Mouse (Mus musculus) embryonic facial prominence, embryonic 14.5 days (tissue): ENCODE measurements around the gene Plekho2. TPM values are rescaled to one million over a fixed set of nuclear protein-coding genes. Genes with fewer than 3 reads are reported as not detected.

Experiments
- ATAC-seq: fragments of 200-750 bp; cut with Nextera tagmentation; 2 replicates; pipeline ENCODE4 v1.8.0; 2017; ENCODE audit warnings: low read depth, moderate number of reproducible peaks, moderate TSS enrichment
- DNase-seq: peaks from one replicate; pipeline ENCODE4 v3.0.0-alpha.2; 2015; ENCODE audit warnings: low spot score
- H3K27ac ChIP-seq: fragments of 300-500 bp; sonication (generic); replicated peaks from 2 replicates; pipeline ENCODE4 v1.5.1; 2014; ENCODE audit warnings: low read depth, mild to moderate bottlenecking, low read length, moderate library complexity
- H3K27me3 ChIP-seq: fragments of 300-500 bp; sonication (generic); replicated peaks from 2 replicates; pipeline ENCODE4 v1.6.1; 2014; ENCODE audit warnings: low read length; ENCODE audit not compliant: control insufficient read depth, insufficient read depth
- H3K36me3 ChIP-seq: fragments of 300-500 bp; sonication (generic); 2 replicates; pipeline ENCODE4 v1.6.1; 2014; ENCODE audit warnings: low read length, mixed read lengths; ENCODE audit not compliant: control insufficient read depth, insufficient read depth
- H3K4me1 ChIP-seq: fragments of 300-500 bp; sonication (generic); 2 replicates; pipeline ENCODE4 v1.6.1; 2014; ENCODE audit warnings: antibody characterized with exemption, low read length; ENCODE audit not compliant: control insufficient read depth, insufficient read depth
- H3K4me2 ChIP-seq: fragments of 300-500 bp; sonication (generic); 2 replicates; pipeline ENCODE4 v1.6.1; 2014; ENCODE audit warnings: low read depth, mild to moderate bottlenecking, low read length, moderate library complexity, mixed read lengths
- H3K4me3 ChIP-seq: fragments of 300-500 bp; sonication (generic); 2 replicates; pipeline ENCODE4 v1.5.1; 2014; ENCODE audit warnings: low read depth, mild to moderate bottlenecking, low read length
- H3K9ac ChIP-seq: fragments of 300-500 bp; sonication (generic); 2 replicates; pipeline ENCODE4 v1.6.1; 2014; ENCODE audit warnings: low read depth, mild to moderate bottlenecking, low read length, moderate library complexity, mixed read lengths
- H3K9me3 ChIP-seq: fragments of 300-500 bp; sonication (generic); 2 replicates; pipeline ENCODE4 v1.6.1; 2016; ENCODE audit warnings: low read length; ENCODE audit not compliant: control insufficient read depth
- WGBS: fragments of 180-500 bp; shearing (Covaris S2); extraction: QIAGEN DNeasy Blood & Tissue Kit; methylation state at CpG from one replicate; pipeline ENCODE4 v1.1.7; 2014; 5-methylcytosine and 5-hydroxymethylcytosine counted together
- polyA plus RNA-seq: library from polyadenylated mRNA; unstranded; fragments of >200 nt; fragmentation: Nextera tagmentation; extraction: Ambion mirVana; gene quantifications from 2 replicates; pipeline ENCODE4 v1.2.1, GENCODE M21; 2014

The Plekho2 gene
- polyA plus RNA-seq, 1 experiment from 2014 or later, result 12.9 TPM

DNA sequence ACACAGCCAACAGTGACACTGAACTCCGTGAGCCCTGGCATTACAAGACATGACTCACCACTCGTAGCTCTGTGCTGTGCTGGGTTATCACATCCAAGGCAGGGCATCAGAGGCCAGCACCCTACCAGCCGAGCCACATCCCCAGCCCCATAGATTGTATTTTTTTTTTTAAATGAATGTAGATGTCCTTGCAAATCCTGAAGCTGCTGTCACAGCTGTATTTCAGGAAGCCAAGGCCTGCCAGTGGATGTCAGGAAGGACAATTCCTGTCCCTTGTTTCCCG is 33.5 kb downstream of the Plekho2 start:
- 52% methylated on average over 4 of the region's 4 CpGs for WGBS
- ATAC-seq (no peak), DNase-seq (no peak)
- no peak overlapping the region for H3K4me3 ChIP-seq
- peak overlapping the region; percentile 72 for H3K27ac ChIP-seq
- no peak overlapping the region for H3K4me2 ChIP-seq
- H3K9ac ChIP-seq, result no peak overlapping the region
- no peaks in the 10 kb centered on the region for H3K9me3 ChIP-seq
- peaks cover 35% of the 10 kb centered on the region for H3K4me1 ChIP-seq
- H3K27me3 ChIP-seq, result no peaks in the 10 kb centered on the region
- no peaks in the 10 kb centered on the region for H3K36me3 ChIP-seq

DNA sequence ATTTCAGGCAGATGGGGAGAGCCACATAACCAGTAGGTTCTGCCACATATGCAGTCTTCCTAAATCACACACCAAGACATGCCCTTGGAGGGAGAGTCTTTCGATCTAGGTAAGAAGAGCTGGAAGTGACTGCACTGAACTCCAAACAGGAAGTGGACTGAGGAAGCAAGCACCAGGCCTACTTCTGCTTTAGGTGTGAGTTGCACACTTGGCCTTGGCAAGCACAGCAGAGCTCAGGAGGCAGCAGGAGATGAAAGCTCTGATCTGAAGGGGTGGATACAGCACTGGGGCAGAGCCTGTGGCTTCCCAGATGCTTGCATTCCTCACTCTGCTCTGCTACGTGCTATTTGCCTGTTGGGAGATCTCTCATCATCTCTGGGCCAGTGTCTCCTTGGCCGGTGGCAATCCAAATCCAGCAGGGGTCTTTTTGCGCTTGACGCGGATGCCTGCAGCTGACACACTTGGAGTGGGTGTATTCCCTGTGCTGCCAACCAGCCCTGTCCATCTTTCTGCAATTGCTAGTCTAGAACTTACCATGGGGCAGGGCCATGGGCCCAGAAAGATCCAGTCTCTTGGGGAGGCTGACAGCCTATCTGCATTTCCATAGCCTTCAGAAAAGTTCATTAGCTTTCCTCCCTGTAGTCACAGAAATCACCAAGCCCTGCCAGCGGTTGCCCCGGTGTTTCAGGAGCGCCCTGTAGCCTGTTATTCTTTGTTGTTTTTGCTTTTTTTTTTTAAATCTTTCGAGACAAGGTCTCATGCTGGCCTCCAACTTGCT is 34.0 kb downstream of the Plekho2 start:
- no peaks in the 10 kb centered on the region for H3K36me3 ChIP-seq
- peak overlapping the region; percentile 72 for H3K27ac ChIP-seq
- no peaks in the 10 kb centered on the region for H3K27me3 ChIP-seq
- H3K4me3 ChIP-seq, result no peak overlapping the region
- no peaks in the 10 kb centered on the region for H3K9me3 ChIP-seq
- ATAC-seq, result no peak
- 61% methylated on average over 10 of the region's 10 CpGs for WGBS
- H3K4me1 ChIP-seq, result peaks cover 32% of the 10 kb centered on the region
- no peak for DNase-seq
- H3K4me2 ChIP-seq, result no peak overlapping the region
- H3K9ac ChIP-seq, result 0 out of 2 replicates have a peak overlapping the region, but pooled peaks have one; percentile 30

DNA sequence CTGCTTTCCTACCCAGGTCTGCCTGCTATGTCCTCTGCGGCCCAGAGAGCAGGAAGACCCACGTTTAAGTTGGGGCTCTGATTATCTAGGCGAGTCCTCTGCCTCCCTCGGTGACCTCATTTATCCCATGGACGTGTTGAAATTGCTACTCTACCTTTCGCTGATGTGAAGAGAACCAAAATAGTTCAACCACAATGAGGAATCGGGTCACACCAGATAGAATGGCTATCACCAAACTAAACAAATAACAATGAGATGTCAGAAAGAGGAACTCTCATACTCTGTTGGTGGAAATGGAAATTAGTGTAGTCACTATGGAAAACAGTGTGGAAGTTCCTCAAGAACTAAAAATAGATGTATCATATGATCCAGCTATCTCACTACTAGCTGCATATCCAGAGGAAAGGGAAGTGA is 37.7 kb downstream of the Plekho2 start:
- H3K4me2 ChIP-seq, result no peak overlapping the region
- H3K9ac ChIP-seq, result no peak overlapping the region
- H3K36me3 ChIP-seq, result no peaks in the 10 kb centered on the region
- H3K4me1 ChIP-seq, result peaks cover 21% of the 10 kb centered on the region
- no peaks in the 10 kb centered on the region for H3K27me3 ChIP-seq
- no peaks in the 10 kb centered on the region for H3K9me3 ChIP-seq
- WGBS, result 85% methylated on average over 7 of the region's 7 CpGs
- H3K4me3 ChIP-seq, result no peak overlapping the region
- ATAC-seq, result no peak
- H3K27ac ChIP-seq, result peak overlapping the region; percentile 65
- no peak for DNase-seq

DNA sequence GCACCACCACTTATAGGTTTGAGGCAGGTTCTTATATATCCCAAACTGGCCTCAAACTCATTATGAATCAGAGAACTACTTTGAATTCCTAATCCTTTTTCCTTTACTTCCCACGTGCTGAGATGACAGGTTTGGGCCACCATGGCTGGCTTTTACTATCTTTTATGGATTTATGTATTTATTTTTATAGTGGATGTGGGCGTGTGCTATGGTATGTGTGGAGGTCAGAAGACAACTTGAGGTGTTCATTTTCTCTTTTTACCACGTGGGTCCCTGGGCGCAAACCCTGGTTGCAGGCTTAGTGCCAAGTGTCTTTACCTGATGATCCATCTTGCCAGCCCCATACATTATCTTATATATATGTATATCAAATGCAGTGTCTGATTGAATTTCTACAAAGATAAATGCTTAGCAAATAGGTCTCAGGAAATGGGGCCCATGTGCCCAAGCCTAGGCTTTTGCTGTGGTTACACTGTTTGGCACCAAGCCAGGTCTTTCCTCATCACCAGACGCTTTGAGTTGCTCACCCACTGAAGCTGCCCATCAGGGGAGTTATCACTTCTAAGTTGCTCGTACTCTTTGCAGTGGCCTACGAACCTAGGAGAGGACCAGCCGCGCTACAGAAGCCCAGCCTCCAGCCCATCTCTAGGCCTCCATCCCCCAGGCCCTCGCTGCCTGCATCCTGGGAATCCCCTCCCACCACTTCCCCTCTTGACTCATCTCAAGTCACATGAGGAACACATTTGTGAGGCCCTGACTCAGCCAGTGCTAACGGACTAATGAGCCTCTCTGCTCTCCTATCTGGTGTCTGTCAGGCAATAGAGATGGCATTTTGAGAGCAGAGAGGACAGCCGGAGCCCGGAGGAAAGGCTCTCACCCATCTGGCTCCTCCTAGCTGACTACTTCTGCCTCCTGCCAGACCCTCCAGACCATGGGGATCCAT is 38.4 kb downstream of the Plekho2 start:
- Histone ChIP-seq H3K9me3 (no peaks in the 10 kb centered on the region), H3K4me3 (no peak overlapping the region), H3K4me2 (no peak overlapping the region), H3K27ac (peak overlapping the region; percentile 65), H3K9ac (no peak overlapping the region), H3K4me1 (peaks cover 19% of the 10 kb centered on the region), H3K36me3 (no peaks in the 10 kb centered on the region), H3K27me3 (no peaks in the 10 kb centered on the region)
- peak; percentile 77 for DNase-seq
- ATAC-seq, result 0 out of 2 replicates have a peak, but pooled peaks have one; percentile 37
- WGBS, result 49% methylated on average over 13 of the region's 13 CpGs

DNA sequence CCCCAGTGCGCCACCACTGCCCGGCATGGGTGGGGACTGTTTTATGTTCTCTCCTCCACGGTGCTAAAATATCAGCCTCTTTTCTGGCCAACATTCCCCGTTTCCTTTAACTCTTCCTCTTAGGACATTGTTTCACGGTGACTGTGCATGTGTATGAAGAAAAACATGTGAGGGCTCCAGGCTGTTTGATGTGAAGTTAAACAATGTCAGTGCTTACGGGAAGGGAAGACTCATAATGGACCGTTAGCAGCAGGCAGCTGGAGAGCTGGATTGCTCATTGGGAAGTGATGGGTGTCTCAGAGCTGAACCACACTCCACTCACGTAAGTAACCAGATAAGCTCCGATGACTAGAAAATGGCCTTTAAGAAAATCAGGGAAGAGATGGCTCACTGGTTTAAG is 40.1 kb downstream of the Plekho2 start:
- H3K4me3 ChIP-seq, result no peak overlapping the region
- no peaks in the 10 kb centered on the region for H3K9me3 ChIP-seq
- ATAC-seq (no peak), DNase-seq (no peak)
- no peaks in the 10 kb centered on the region for H3K27me3 ChIP-seq
- H3K27ac ChIP-seq, result no peak overlapping the region
- no peak overlapping the region for H3K4me2 ChIP-seq
- no peak overlapping the region for H3K9ac ChIP-seq
- 76% methylated on average over 9 of the region's 9 CpGs for WGBS
- H3K4me1 ChIP-seq, result peaks cover 11% of the 10 kb centered on the region
- no peaks in the 10 kb centered on the region for H3K36me3 ChIP-seq

DNA sequence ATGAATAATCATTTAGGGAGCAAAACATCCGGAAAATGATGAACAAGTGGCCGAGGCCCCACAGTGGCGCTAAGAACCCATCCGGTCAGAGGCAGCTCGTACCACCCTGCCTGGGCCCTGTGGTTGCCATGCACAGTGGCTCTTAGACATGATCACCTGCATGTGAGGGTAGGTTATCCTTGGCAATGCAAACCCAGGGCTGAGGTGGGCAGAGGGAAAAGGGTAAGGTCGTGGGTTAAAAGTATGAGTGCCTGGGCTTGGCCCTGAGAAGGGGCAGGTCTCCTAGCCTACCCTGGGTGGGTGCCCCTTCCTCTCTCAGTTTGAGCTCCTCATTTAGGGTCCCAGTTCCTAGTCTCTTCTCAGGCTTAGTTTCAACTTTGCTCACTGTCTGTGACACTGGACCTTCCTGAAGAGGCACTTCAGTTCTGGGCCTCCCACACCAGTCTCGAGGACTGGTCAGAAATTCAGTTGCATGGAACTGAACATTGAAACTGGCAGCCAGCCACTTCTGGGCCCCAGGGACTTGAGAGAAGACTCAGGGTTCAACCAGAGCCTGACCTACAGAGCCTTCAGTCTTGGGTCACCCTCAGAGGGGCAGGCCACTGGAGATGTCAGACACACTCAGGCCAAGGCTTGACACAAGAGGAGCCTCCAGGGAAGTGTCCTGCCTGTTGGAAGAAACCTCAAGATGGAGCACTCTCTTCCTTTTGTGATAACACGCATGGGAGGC is 41.8 kb downstream of the Plekho2 start:
- Histone ChIP-seq H3K27ac (no peak overlapping the region), H3K4me2 (no peak overlapping the region), H3K27me3 (no peaks in the 10 kb centered on the region), H3K36me3 (no peaks in the 10 kb centered on the region), H3K4me1 (peaks cover 11% of the 10 kb centered on the region), H3K9me3 (no peaks in the 10 kb centered on the region), H3K4me3 (no peak overlapping the region), H3K9ac (no peak overlapping the region)
- ATAC-seq, result no peak
- no peak for DNase-seq
- WGBS, result 78% methylated on average over 8 of the region's 8 CpGs

DNA sequence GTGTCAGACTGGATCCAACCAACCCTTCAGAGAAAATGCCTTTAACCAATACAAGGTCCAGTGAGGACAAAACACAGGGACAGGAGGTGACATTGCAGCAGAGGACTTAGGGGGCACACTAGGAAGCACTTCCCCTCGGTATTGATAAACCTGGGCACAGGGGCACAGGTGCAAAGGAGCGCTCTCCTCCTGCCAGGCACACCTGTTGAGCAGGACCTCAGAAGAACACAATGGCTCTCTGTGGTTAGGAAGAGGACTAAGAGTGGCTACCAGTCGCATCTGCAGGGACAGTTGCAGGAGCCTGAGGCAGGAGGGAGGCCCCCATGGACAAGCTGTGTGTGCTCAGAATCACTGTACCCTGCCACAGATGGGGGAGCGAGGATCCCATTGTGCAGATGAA is 43.3 kb downstream of the Plekho2 start:
- H3K9me3 ChIP-seq, result no peaks in the 10 kb centered on the region
- peaks cover 3% of the 10 kb centered on the region for H3K4me1 ChIP-seq
- ATAC-seq (no peak), DNase-seq (no peak)
- H3K36me3 ChIP-seq, result no peaks in the 10 kb centered on the region
- 67% methylated on average over 4 of the region's 4 CpGs for WGBS
- H3K27me3 ChIP-seq, result no peaks in the 10 kb centered on the region
- no peak overlapping the region for H3K4me2 ChIP-seq
- no peak overlapping the region for H3K4me3 ChIP-seq
- H3K9ac ChIP-seq, result no peak overlapping the region
- H3K27ac ChIP-seq, result no peak overlapping the region

DNA sequence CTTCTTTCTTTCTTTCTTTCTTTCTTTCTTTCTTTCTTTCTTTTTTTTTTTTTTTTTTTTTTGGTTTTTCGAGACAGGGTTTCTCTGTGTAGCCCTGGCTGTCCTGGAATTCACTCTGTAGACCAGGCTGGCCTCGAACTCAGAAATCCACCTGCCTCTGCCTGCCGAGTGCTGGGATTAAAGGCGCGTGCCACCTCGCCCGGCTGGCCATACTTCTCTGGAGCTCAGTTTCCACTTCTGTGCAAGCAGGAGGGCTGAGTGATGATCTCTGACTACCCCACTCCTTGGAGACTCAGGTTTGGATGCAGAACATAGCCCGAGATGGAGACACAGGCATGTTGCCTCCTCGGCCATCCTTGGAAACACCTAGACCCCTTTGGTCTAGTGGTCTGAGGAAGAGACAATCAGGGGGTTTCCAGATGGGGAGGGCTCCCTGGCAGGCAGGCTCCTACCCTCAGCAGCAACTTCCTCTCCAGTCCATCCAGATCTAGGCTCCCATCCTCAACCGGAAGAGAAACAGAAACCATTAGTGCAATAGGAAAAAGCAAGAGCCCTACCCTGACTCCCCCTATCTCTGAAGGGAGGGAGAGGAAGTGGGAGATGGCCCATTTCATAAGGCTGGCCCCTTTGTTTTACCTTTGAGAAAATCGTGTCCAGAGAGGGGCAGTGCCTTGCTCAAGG is 43.9 kb downstream of the Plekho2 start:
- no peaks in the 10 kb centered on the region for H3K27me3 ChIP-seq
- H3K4me1 ChIP-seq, result no peaks in the 10 kb centered on the region
- no peak overlapping the region for H3K4me3 ChIP-seq
- H3K36me3 ChIP-seq, result no peaks in the 10 kb centered on the region
- no peak for ATAC-seq
- H3K9ac ChIP-seq, result no peak overlapping the region
- H3K27ac ChIP-seq, result no peak overlapping the region
- H3K9me3 ChIP-seq, result no peaks in the 10 kb centered on the region
- DNase-seq, result no peak
- H3K4me2 ChIP-seq, result no peak overlapping the region
- WGBS, result 83% methylated on average over 10 of the region's 11 CpGs
